Mouse (Mus musculus) spleen, adult 2 months (tissue): ENCODE measurements at regions not wholly inside any gene's neighbourhood (a gene's known extent, or its start where the extent isn't known, plus 50 kb on each side); places are given as distances from the start of the nearest gene placed in this dataset.

Source experiments
- DNase-seq, 2 experiments: peaks; one replicate each; pipeline versions ENCODE4 v3.0.0 to v3.0.0-alpha.2; 2012 to 2021; ENCODE audit warnings: low spot score in 2 of 2, low read depth in 1 of 2
- H3K27ac ChIP-seq: fragments of 200-500 bp; 2 replicates; pipeline ENCODE4 v1.5.1; 2012; ENCODE audit warnings: low read length, inconsistent platforms; ENCODE audit not compliant: insufficient read depth
- H3K27me3 ChIP-seq: fragments of 200-500 bp; 2 replicates; pipeline ENCODE4 v1.6.1; 2012; ENCODE audit warnings: mild to moderate bottlenecking, moderate library complexity, low read length, inconsistent platforms; ENCODE audit not compliant: control insufficient read depth, insufficient read depth
- H3K36me3 ChIP-seq: fragments of 200-500 bp; 2 replicates; pipeline ENCODE4 v1.6.1; 2012; ENCODE audit warnings: mild to moderate bottlenecking, low read length, inconsistent platforms; ENCODE audit not compliant: control insufficient read depth, insufficient read depth
- H3K4me1 ChIP-seq: fragments of 200-500 bp; 2 replicates; pipeline ENCODE4 v1.6.1; 2011; ENCODE audit warnings: inconsistent platforms; ENCODE audit not compliant: control insufficient read depth, insufficient read depth, insufficient read length
- H3K4me3 ChIP-seq: fragments of 200-500 bp; 2 replicates; pipeline ENCODE4 v1.5.1; 2011; ENCODE audit warnings: mild to moderate bottlenecking, inconsistent platforms; ENCODE audit not compliant: insufficient read depth, insufficient read length; ENCODE audit errors: extremely low read depth
- CTCF ChIP-seq: fragments of 200-500 bp; IDR thresholded peaks from 2 replicates; pipeline ENCODE4 v1.5.1; 2011; ENCODE audit warnings: mild to moderate bottlenecking, inconsistent platforms; ENCODE audit not compliant: insufficient read depth, insufficient read length, insufficient replicate concordance; ENCODE audit errors: extremely low read depth
- POLR2A ChIP-seq: fragments of 200-500 bp; IDR thresholded peaks from 2 replicates; pipeline ENCODE4 v1.6.1; 2011; ENCODE audit warnings: low read depth, low read length, inconsistent platforms
- WGBS: fragments of 180-500 bp; shearing (Covaris S2); methylation state at CpG from one replicate; pipeline ENCODE4 v1.1.7; 2018; 5-methylcytosine and 5-hydroxymethylcytosine counted together

- H3K4me1 ChIP-seq, result no peaks in the 10 kb centered on the region
- no peaks in the 10 kb centered on the region for H3K36me3 ChIP-seq
- no peak overlapping the region for H3K27ac ChIP-seq
- 73% methylated on average over 4 of the region's 4 CpGs for WGBS
- TF ChIP-seq POLR2A (no peak), CTCF (no peak)
- H3K4me3 ChIP-seq, result no peak overlapping the region
- no peak for DNase-seq
- no peaks in the 10 kb centered on the region for H3K27me3 ChIP-seq
These were observed 481.1 kb upstream of the Nrsn1 start for GRCm38 (mm10) chr13:25751409-25751777.

GRCm38 (mm10) chr13:25750460-25751408, 480.4 kb upstream of the Nrsn1 start:
- H3K27ac ChIP-seq, result no peak overlapping the region
- 62% methylated on average over 8 of the region's 8 CpGs for WGBS
- H3K27me3 ChIP-seq, result no peaks in the 10 kb centered on the region
- no peaks in the 10 kb centered on the region for H3K4me1 ChIP-seq
- no peak overlapping the region for H3K4me3 ChIP-seq
- no peaks in the 10 kb centered on the region for H3K36me3 ChIP-seq
- no peak for DNase-seq
- TF ChIP-seq POLR2A (no peak), CTCF (no peak)

- H3K4me3 ChIP-seq, result no peak overlapping the region
- TF ChIP-seq POLR2A (no peak), CTCF (no peak)
- 69% methylated on average over 2 of the region's 2 CpGs for WGBS
- no peak overlapping the region for H3K27ac ChIP-seq
- no peak for DNase-seq
- no peaks in the 10 kb centered on the region for H3K27me3 ChIP-seq
- H3K36me3 ChIP-seq, result no peaks in the 10 kb centered on the region
- no peaks in the 10 kb centered on the region for H3K4me1 ChIP-seq
These were observed 468.3 kb upstream of the Nrsn1 start for GRCm38 (mm10) chr13:25738601-25739000.

GRCm38 (mm10) chr13:25729327-25729892, 459.1 kb upstream of the Nrsn1 start:
- H3K4me1 ChIP-seq, result no peaks in the 10 kb centered on the region
- no peaks in the 10 kb centered on the region for H3K36me3 ChIP-seq
- DNase-seq, result no peak
- TF ChIP-seq CTCF, result no peak
- TF ChIP-seq POLR2A, result no peak
- WGBS, result 93% methylated on average over 3 of the region's 3 CpGs
- no peak overlapping the region for H3K4me3 ChIP-seq
- H3K27ac ChIP-seq, result no peak overlapping the region
- no peaks in the 10 kb centered on the region for H3K27me3 ChIP-seq

- TF ChIP-seq CTCF (no peak), POLR2A (no peak)
- Histone ChIP-seq H3K27me3 (no peaks in the 10 kb centered on the region), H3K36me3 (no peaks in the 10 kb centered on the region), H3K4me3 (no peak overlapping the region), H3K4me1 (no peaks in the 10 kb centered on the region), H3K27ac (no peak overlapping the region)
- 50% methylated on average over 1 of the region's 1 CpGs for WGBS
- no peak for DNase-seq
These were observed 457.3 kb upstream of the Nrsn1 start for GRCm38 (mm10) chr13:25727504-25728095.

GRCm38 (mm10) chr13:25722595-25723525, 452.6 kb upstream of the Nrsn1 start:
- WGBS, result 73% methylated on average over 4 of the region's 4 CpGs
- H3K4me3 ChIP-seq, result no peak overlapping the region
- no peak overlapping the region for H3K27ac ChIP-seq
- no peaks in the 10 kb centered on the region for H3K4me1 ChIP-seq
- no peak for DNase-seq
- no peak for TF ChIP-seq POLR2A
- TF ChIP-seq CTCF, result no peak
- H3K27me3 ChIP-seq, result no peaks in the 10 kb centered on the region
- H3K36me3 ChIP-seq, result no peaks in the 10 kb centered on the region
